Mouse (Mus musculus) heart, adult 2 months (tissue): ENCODE measurements around the gene Skint8. TPM values are rescaled to one million over a fixed set of nuclear protein-coding genes. Genes with fewer than 3 reads are reported as not detected.
"Not testable (repeated sequence)": the region's sequence is repeated elsewhere in the genome, so short reads cannot be mapped to it uniquely, and the experiment has no call there.

Source experiments
- DNase-seq, 2 experiments: peaks; one replicate each; pipeline ENCODE4 v3.0.0; 2021
- H3K27ac ChIP-seq: fragments of 200-600 bp; 2 replicates; pipeline ENCODE4 v1.8.1; 2022
- H3K27me3 ChIP-seq: fragments of 200-500 bp; 2 replicates; pipeline ENCODE4 v1.6.1; 2012; ENCODE audit warnings: mild to moderate bottlenecking, low read length, inconsistent platforms, mixed read lengths; ENCODE audit not compliant: control insufficient read depth, insufficient read depth
- H3K36me3 ChIP-seq: fragments of 200-500 bp; 2 replicates; pipeline ENCODE4 v1.6.1; 2012; ENCODE audit warnings: low read length, inconsistent platforms; ENCODE audit not compliant: control insufficient read depth, insufficient read depth
- H3K4me1 ChIP-seq: fragments of 200-500 bp; 2 replicates; pipeline ENCODE4 v1.6.1; 2011; ENCODE audit warnings: low read length; ENCODE audit not compliant: control insufficient read depth, insufficient read depth
- H3K4me3 ChIP-seq: fragments of 200-600 bp; 2 replicates; pipeline ENCODE4 v1.8.1; 2022
- H3K79me2 ChIP-seq: fragments of 200-500 bp; replicated peaks from 2 replicates; pipeline ENCODE4 v1.6.1; 2012; ENCODE audit warnings: mild to moderate bottlenecking, inconsistent platforms, low read length, moderate library complexity, mixed read lengths; ENCODE audit not compliant: control insufficient read depth, insufficient read depth
- H3K9ac ChIP-seq: fragments of 200-500 bp; 2 replicates; pipeline ENCODE4 v1.6.1; 2012; ENCODE audit warnings: low read depth, mild to moderate bottlenecking, control low read depth, inconsistent platforms, low read length, mixed read lengths
- CTCF ChIP-seq: fragments of 200-600 bp; IDR thresholded peaks from 2 replicates; pipeline ENCODE4 v1.8.1; 2022; ENCODE audit warnings: antibody characterized with exemption, mild to moderate bottlenecking, moderate library complexity
- EP300 ChIP-seq: fragments of 200-500 bp; IDR thresholded peaks from 2 replicates; pipeline ENCODE4 v1.6.1; 2011; ENCODE audit warnings: low read depth, low read length, control low read depth; ENCODE audit not compliant: insufficient read depth
- POLR2A ChIP-seq: fragments of 200-500 bp; IDR thresholded peaks from 2 replicates; pipeline ENCODE4 v1.6.1; 2011; ENCODE audit warnings: mild to moderate bottlenecking, low read depth, low read length, control low read depth; ENCODE audit not compliant: insufficient read depth
- WGBS: fragments of 180-500 bp; shearing (Covaris S2); methylation state at CpG from one replicate; pipeline ENCODE4 v1.1.7; 2018; 5-methylcytosine and 5-hydroxymethylcytosine counted together
- intact Hi-C: fragments of 180-260 bp; cut with DNase I; formaldehyde crosslinking; loops from one replicate; pipeline ENCODE4 v1.15.1; 2025
- polyA plus RNA-seq: library from polyadenylated mRNA; depleted of rRNA; stranded (reverse); fragments of >200 nt; gene quantifications from 2 replicates; pipeline ENCODE4 v1.2.3, GENCODE M21; 2012
- total RNA-seq, 2 experiments: library from RNA; stranded (reverse); gene quantifications; 2 replicates each; pipeline ENCODE4 v1.2.3; 2021

The Skint8 gene
- total and polyA plus RNA-seq, 3 experiments: not detected

DNA sequence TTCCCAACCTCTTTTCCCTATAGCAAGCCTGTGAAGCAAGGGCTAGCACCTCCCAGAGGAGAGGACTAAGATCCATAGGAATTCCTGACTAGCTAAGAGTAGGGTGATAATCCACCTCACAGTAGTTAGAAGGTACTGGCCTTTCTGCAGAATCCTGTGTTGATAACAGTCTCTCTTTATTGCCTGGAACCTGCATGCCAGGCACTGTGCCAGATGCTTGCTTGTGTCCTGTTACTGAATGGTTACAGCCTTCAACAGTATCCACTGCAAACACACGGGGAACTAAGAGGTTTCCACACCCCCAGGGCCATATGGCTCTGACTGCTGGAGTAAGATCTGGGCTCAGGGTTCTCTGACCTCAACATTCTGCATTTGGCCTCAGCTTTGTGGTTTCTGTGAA lies 21.4 kb upstream of the Skint8 start:
- no peak for TF ChIP-seq POLR2A
- no peak for TF ChIP-seq CTCF
- intact Hi-C loops: no loop called here
- H3K27me3 ChIP-seq: no peaks in the 10 kb centered on the region
- DNase-seq: no peak
- WGBS: 14% methylated on average over 1 of the region's 1 CpGs
- no peak overlapping the region for H3K9ac ChIP-seq
- no peaks in the 10 kb centered on the region for H3K4me1 ChIP-seq
- H3K27ac ChIP-seq: no peak overlapping the region
- no peaks in the 10 kb centered on the region for H3K79me2 ChIP-seq
- H3K36me3 ChIP-seq: no peaks in the 10 kb centered on the region
- H3K4me3 ChIP-seq: no peak overlapping the region

DNA sequence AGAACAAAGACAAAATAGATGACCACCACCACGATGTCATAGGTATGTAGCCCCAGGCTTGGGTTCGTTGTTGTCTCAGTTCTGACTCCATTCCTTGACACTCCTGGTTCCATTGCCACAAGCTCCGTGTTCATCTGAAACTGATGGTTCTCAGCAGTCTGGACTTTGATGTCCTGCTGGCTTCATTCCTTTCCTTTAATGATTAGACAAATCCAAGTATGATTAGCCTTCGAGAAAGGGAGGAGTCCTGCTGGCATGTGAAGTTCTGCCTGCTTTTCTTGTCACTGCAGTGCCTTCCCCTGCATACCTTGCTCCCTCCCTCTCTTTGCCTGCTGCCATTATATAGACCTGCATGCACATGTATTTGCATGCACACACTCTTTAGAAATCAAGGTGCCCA lies 20.6 kb upstream of the Skint8 start:
- no peak overlapping the region for H3K4me3 ChIP-seq
- TF ChIP-seq POLR2A (no peak), CTCF (no peak), EP300 (no peak)
- H3K36me3 ChIP-seq: no peaks in the 10 kb centered on the region
- no peaks in the 10 kb centered on the region for H3K79me2 ChIP-seq
- DNase-seq: no peak
- 61% methylated on average over 4 of the region's 4 CpGs for WGBS
- no peaks in the 10 kb centered on the region for H3K27me3 ChIP-seq
- intact Hi-C loops: no loop called here
- no peaks in the 10 kb centered on the region for H3K4me1 ChIP-seq
- H3K27ac ChIP-seq: no peak overlapping the region
- H3K9ac ChIP-seq: no peak overlapping the region

DNA sequence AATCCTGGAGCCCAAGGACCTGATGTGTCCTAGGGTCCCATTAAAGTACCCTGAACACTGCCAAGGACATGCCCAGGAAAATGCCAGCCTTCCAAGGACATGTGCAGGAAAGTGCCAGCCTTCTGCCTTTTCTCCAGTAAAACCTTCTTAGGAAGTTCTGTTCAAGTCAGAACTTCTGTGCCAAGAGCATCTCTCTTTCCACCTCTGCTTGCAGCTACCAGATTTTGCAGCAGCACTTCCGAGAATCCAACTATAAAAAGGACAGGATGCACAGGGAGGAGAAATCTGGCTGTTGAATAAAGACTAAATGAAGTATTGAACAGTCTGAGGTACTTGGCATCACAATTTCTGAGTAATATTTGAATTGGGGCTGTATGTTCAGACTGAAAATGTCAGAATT lies 18.7 kb upstream of the Skint8 start:
- H3K36me3 ChIP-seq, H3K4me3 ChIP-seq, H3K27me3 ChIP-seq, H3K9ac ChIP-seq, H3K27ac ChIP-seq, H3K79me2 ChIP-seq, H3K4me1 ChIP-seq, DNase-seq, intact Hi-C loops: not testable (repeated sequence)
- 33% methylated on average over 1 of the region's 1 CpGs for WGBS

DNA sequence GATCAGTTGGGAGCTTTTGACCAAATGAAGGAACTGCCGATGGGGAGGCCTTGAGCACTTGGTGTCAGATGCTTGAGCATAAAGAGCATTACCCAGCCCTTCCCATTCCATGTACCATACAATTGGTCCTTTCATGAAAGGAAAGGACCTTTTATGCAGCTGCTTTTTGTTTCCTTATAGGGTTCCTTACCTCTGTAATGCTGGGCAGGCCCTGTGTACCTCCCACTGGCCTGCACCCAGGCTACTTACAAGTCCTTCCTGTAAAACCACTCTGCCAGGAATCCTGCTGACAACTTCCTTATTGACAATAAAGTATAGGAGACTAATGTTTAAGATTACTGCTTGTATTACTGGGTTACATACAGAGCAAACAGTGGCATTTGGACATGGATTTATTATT lies 17.7 kb upstream of the Skint8 start:
- Histone ChIP-seq H3K27ac (no peak overlapping the region), H3K4me1 (no peaks in the 10 kb centered on the region), H3K4me3 (no peak overlapping the region), H3K9ac (no peak overlapping the region), H3K79me2 (no peaks in the 10 kb centered on the region), H3K36me3 (no peaks in the 10 kb centered on the region), H3K27me3 (no peaks in the 10 kb centered on the region)
- no peak for TF ChIP-seq POLR2A
- TF ChIP-seq EP300: no peak
- no peak for TF ChIP-seq CTCF
- intact Hi-C loops: no loop called here
- WGBS: 80% methylated on average over 1 of the region's 1 CpGs
- DNase-seq: no peak

DNA sequence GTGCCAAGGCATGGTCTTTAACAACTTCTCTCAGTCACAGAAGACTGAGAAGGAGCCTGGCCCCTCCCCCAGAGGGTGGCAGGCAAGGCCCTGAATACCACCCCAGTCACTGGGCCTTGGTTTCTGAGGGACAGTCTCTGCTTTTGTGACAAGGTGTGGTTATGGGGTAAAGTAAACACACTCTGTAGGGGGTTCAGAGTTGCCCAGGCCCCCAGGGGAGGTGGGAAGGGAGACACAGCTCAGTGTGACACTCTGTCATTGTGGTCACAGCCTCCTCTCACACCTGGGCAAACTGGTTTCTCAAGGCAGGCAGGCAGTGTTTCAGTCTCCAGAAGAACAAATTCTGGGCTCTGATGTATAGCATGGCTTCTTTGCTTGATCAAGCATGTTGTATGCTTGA lies 16.4 kb upstream of the Skint8 start, which contains the start of gene Slc5a9:
Gene Slc5a9 (minus strand): TSS at position 144 of the 400 bp plus-strand sequence.
- intact Hi-C loops: no loop called here
- Histone ChIP-seq H3K27ac (no peak within 1 kb of the TSS), H3K27me3 (no peaks in the 10 kb centered on the region), H3K9ac (no peak within 1 kb of the TSS), H3K4me3 (no peak within 1 kb of the TSS), H3K79me2 (no peaks in the 10 kb centered on the region), H3K4me1 (no peaks in the 10 kb centered on the region), H3K36me3 (no peaks in the 10 kb centered on the region)
- DNase-seq: no peak
- no peak for TF ChIP-seq POLR2A
- no peak for TF ChIP-seq CTCF
- TF ChIP-seq EP300: no peak

DNA sequence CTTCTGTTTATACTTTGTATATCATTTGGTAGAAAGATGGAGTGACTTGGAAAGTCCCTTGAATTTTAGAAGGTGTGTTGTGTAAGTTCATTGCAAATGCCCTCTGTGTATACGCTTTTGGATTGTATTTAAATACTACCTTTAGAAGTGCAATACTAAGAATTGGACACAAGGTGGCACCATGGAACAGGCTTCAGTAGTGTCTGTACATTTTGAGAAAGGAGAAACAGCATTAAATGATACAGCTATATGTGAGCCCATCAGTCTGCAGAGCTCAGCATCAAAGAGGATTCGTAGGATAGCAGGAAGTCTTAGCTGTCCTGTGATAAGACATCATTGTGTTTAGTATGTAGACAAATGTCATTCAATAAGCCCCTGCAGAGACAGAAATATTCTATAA lies 11.3 kb upstream of the Skint8 start:
- peak; percentile 79 for TF ChIP-seq CTCF
- no peak for TF ChIP-seq EP300
- 37% methylated on average over 2 of the region's 2 CpGs for WGBS
- H3K36me3 ChIP-seq: no peaks in the 10 kb centered on the region
- no peak for DNase-seq
- intact Hi-C loops: loop anchor here (5.0 kb wide), 1 partner anchor 69 kb away; no protein-coding TSS in a partner anchor
- no peaks in the 10 kb centered on the region for H3K79me2 ChIP-seq
- H3K9ac ChIP-seq: no peak overlapping the region
- no peaks in the 10 kb centered on the region for H3K4me1 ChIP-seq
- no peak overlapping the region for H3K4me3 ChIP-seq
- H3K27me3 ChIP-seq: no peaks in the 10 kb centered on the region
- H3K27ac ChIP-seq: no peak overlapping the region

DNA sequence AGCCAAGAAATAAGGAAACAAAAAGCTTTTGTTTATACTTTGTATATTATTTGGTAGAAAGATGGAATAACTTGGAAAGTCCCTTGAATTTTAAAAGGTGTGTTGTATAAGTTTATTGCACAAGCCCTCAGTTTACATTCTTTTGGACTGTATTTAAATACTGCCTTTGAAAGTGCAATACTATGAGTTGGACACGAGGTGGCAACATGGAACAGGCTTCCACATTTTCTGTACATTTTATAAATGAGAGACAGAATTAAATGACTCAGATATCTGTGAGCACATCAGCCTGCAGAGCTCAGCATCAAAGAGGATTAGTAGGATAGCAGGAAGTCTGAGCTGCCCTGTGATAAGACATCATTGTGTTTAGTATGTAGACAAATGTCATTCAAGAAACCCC lies 42.1 kb downstream of the Skint8 start:
- Histone ChIP-seq H3K4me1 (no peaks in the 10 kb centered on the region), H3K36me3 (no peaks in the 10 kb centered on the region), H3K9ac (no peak overlapping the region), H3K27ac (no peak overlapping the region), H3K4me3 (no peak overlapping the region), H3K27me3 (no peaks in the 10 kb centered on the region), H3K79me2 (no peaks in the 10 kb centered on the region)
- DNase-seq: no peak
- intact Hi-C loops: no loop called here
- 22% methylated on average over 1 of the region's 1 CpGs for WGBS
- TF ChIP-seq CTCF (peak; percentile 58), EP300 (no peak), POLR2A (no peak)

DNA sequence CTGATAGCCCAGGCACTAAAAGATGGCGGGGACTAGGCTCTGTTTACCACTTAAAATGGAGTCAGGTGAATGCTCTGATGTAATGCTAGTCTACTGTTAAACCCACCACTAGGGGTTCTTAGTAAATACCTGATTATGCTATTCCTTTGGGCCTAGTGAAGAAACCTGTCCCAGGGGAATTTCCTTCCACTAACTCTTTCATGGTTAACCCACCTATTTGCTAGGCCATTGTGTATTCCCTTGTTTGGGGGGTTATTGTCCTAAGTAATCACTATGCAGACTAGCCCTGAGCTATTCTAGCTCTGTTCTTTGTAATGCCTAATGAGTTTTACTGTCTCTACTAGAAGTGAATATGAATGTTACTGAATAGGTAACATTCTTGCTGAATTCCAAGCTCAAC lies 44.0 kb downstream of the Skint8 start:
- intact Hi-C loops, H3K4me1 ChIP-seq, DNase-seq, H3K27me3 ChIP-seq, H3K4me3 ChIP-seq, H3K9ac ChIP-seq, H3K79me2 ChIP-seq, H3K36me3 ChIP-seq, H3K27ac ChIP-seq: not testable (repeated sequence)
- WGBS: 47% methylated on average over 1 of the region's 1 CpGs
